Mouse (Mus musculus) midbrain, embryonic 16.5 days (tissue): ENCODE data around the gene Fam76b. TPM values are rescaled to one million over a fixed set of nuclear protein-coding genes. Genes with fewer than 3 reads are reported as not detected.

Experiments used
- ATAC-seq: fragments of 200-750 bp; cut with Nextera tagmentation; 2 replicates; pipeline ENCODE4 v1.8.0; 2017; ENCODE audit warnings: moderate TSS enrichment
- H3K27ac ChIP-seq: fragments of 300-500 bp; sonication (generic); 2 replicates; pipeline ENCODE4 v1.5.1; 2014; ENCODE audit warnings: mild to moderate bottlenecking, low read length, mixed read lengths
- H3K27me3 ChIP-seq: fragments of 300-500 bp; sonication (generic); 2 replicates; pipeline ENCODE4 v1.6.1; 2014; ENCODE audit warnings: low read depth, low read length, mixed read lengths; ENCODE audit not compliant: control insufficient read depth, insufficient read depth
- H3K36me3 ChIP-seq: fragments of 300-500 bp; sonication (generic); 2 replicates; pipeline ENCODE4 v1.6.1; 2014; ENCODE audit warnings: mild to moderate bottlenecking, low read length, moderate library complexity, mixed read lengths; ENCODE audit not compliant: control insufficient read depth, insufficient read depth
- H3K4me1 ChIP-seq: fragments of 300-500 bp; sonication (generic); 2 replicates; pipeline ENCODE4 v1.6.1; 2014; ENCODE audit warnings: mild to moderate bottlenecking, low read length, mixed read lengths; ENCODE audit not compliant: control insufficient read depth, insufficient read depth
- H3K4me2 ChIP-seq: fragments of 300-500 bp; sonication (generic); 2 replicates; pipeline ENCODE4 v1.6.1; 2014; ENCODE audit warnings: mild to moderate bottlenecking, low read length, mixed read lengths
- H3K4me3 ChIP-seq: fragments of 300-500 bp; sonication (generic); 2 replicates; pipeline ENCODE4 v1.5.1; 2014; ENCODE audit warnings: low read depth, mild to moderate bottlenecking, low read length, moderate library complexity, mixed read lengths
- H3K9ac ChIP-seq: fragments of 300-500 bp; sonication (generic); 2 replicates; pipeline ENCODE4 v1.6.1; 2014; ENCODE audit warnings: low read depth, low read length, mixed read lengths
- H3K9me3 ChIP-seq: fragments of 300-500 bp; sonication (generic); replicated peaks from 2 replicates; pipeline ENCODE4 v1.6.1; 2014; ENCODE audit warnings: mild to moderate bottlenecking, low read length, mixed read lengths; ENCODE audit not compliant: control insufficient read depth, poor library complexity, severe bottlenecking
- WGBS: fragments of 180-500 bp; shearing (Covaris S2); extraction: QIAGEN DNeasy Blood & Tissue Kit; methylation state at CpG from one replicate; pipeline ENCODE4 v1.1.7; 2014; 5-methylcytosine and 5-hydroxymethylcytosine counted together
- polyA plus RNA-seq: library from polyadenylated mRNA; unstranded; fragments of >200 nt; fragmentation: Nextera tagmentation; extraction: Ambion mirVana; gene quantifications from 2 replicates; pipeline ENCODE4 v1.2.1, GENCODE M21; 2015

Fam76b gene
- polyA plus RNA-seq, 1 experiment from 2014 or later, result 16.3 TPM

GRCm38 (mm10) chr9:13898510-13899305 lies 71.2 kb downstream of the Fam76b start:
- H3K4me1 ChIP-seq, result peaks cover 15% of the 10 kb centered on the region
- no peak overlapping the region for H3K4me3 ChIP-seq
- no peaks in the 10 kb centered on the region for H3K36me3 ChIP-seq
- no peaks in the 10 kb centered on the region for H3K27me3 ChIP-seq
- peak overlapping the region; percentile 74 for H3K27ac ChIP-seq
- H3K4me2 ChIP-seq, result no peak overlapping the region
- no peaks in the 10 kb centered on the region for H3K9me3 ChIP-seq
- no peak overlapping the region for H3K9ac ChIP-seq
- ATAC-seq, result peak; percentile 73
- 53% methylated on average over 19 of the region's 19 CpGs for WGBS

GRCm38 (mm10) chr9:13902030-13902429 lies 74.5 kb downstream of the Fam76b start:
- Histone ChIP-seq H3K4me2 (no peak overlapping the region), H3K27me3 (no peaks in the 10 kb centered on the region), H3K27ac (no peak overlapping the region), H3K4me1 (peaks cover 3% of the 10 kb centered on the region; the same call in 1 of the 2 replicates), H3K9ac (no peak overlapping the region), H3K4me3 (no peak overlapping the region), H3K9me3 (no peaks in the 10 kb centered on the region), H3K36me3 (no peaks in the 10 kb centered on the region)
- ATAC-seq, result no peak
- WGBS, result 94% methylated on average over 3 of the region's 3 CpGs

GRCm38 (mm10) chr9:13904091-13904779 lies 76.7 kb downstream of the Fam76b start:
- H3K4me2 ChIP-seq, result no peak overlapping the region
- 92% methylated on average over 5 of the region's 5 CpGs for WGBS
- no peak overlapping the region for H3K27ac ChIP-seq
- H3K36me3 ChIP-seq, result no peaks in the 10 kb centered on the region
- no peak overlapping the region for H3K9ac ChIP-seq
- H3K9me3 ChIP-seq, result no peaks in the 10 kb centered on the region
- H3K4me3 ChIP-seq, result no peak overlapping the region
- ATAC-seq, result no peak
- no peaks in the 10 kb centered on the region for H3K27me3 ChIP-seq
- H3K4me1 ChIP-seq, result no peaks in the 10 kb centered on the region; the same call in 1 of the 2 replicates

Other genes starting within 250 kb of the Fam76b start
- gene Mtmr2, start 79.3 kb upstream of the Fam76b start, polyA plus RNA-seq, result 56.5 and 57.9 TPM in 2 replicates
- gene Cep57, start 609 bp upstream of the Fam76b start, polyA plus RNA-seq, result 35.2 and 36.5 TPM in 2 replicates